Mouse (Mus musculus) gastrocnemius, adult 2 months (tissue): ENCODE data around the gene Sept12. TPM values are rescaled to one million over a fixed set of nuclear protein-coding genes. Genes with fewer than 3 reads are reported as not detected.

ENCODE experiments used
- DNase-seq: peaks from one replicate; pipeline ENCODE4 v3.0.0; 2022
- H3K27ac ChIP-seq: fragments of 200-600 bp; 2 replicates; pipeline ENCODE4 v1.8.1; 2022; ENCODE audit warnings: mild to moderate bottlenecking
- H3K4me3 ChIP-seq: fragments of 200-600 bp; 2 replicates; pipeline ENCODE4 v1.8.1; 2022; ENCODE audit warnings: mild to moderate bottlenecking, moderate library complexity
- CTCF ChIP-seq: fragments of 200-600 bp; IDR thresholded peaks from 2 replicates; pipeline ENCODE4 v1.8.1; 2022; ENCODE audit warnings: antibody characterized with exemption, mild to moderate bottlenecking, moderate library complexity
- intact Hi-C: fragments of 180-260 bp; cut with DNase I; formaldehyde crosslinking; loops from one replicate; pipeline ENCODE4 v1.15.1; 2025
- total RNA-seq, 2 experiments: library from RNA; stranded (reverse); gene quantifications; 2 replicates each; pipeline ENCODE4 v1.2.3; 2021

The Sept12 gene
- total RNA-seq, 2 experiments from 2014 or later: not detected

- intact Hi-C loops: no loop called here
- Histone ChIP-seq H3K27ac (peak overlapping the region; percentile 89; the same call in 1 of the 2 replicates), H3K4me3 (no peak overlapping the region; the same call in none of the 2 replicates)
- no peak for DNase-seq
- TF ChIP-seq CTCF: no peak
These were observed 57.3 kb downstream of the Sept12 start for GRCm38 (mm10) chr16:4940311-4940850.

DNA sequence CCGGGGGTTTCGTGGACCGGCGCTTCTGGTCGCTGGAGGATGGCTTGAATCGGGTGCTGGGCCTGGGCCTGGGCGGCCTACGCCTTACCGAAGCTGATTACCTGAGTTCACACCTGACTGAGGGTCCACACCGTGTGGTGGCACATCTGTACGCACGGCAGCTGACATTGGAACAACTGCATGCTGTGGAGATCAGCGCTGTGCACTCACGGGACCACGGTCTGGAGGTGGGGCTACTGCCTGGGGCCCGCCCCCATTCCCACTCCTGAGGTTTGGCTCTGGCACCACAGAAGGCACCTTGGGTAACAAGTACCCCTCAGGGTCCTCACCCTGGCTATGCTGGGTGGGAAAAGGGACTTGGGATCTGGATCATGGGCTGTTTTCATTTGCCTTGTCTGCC, 58.2 kb downstream of the Sept12 start:
- intact Hi-C loops: no loop called here
- Histone ChIP-seq H3K4me3 (peak overlapping the region; percentile 100), H3K27ac (peak overlapping the region; percentile 89)
- TF ChIP-seq CTCF: no peak
- DNase-seq: peak; percentile 51

GRCm38 (mm10) chr16:4938989-4939388, 58.7 kb downstream of the Sept12 start:
- H3K4me3 ChIP-seq: peak overlapping the region; percentile 100
- DNase-seq: peak; percentile 97
- TF ChIP-seq CTCF: no peak
- peak overlapping the region; percentile 89 for H3K27ac ChIP-seq
- intact Hi-C loops: no loop called here

GRCm38 (mm10) chr16:4938461-4938860, 59.2 kb downstream of the Sept12 start, which contains the start of gene Nudt16l1:
Gene Nudt16l1 (plus strand): TSS chr16:4938761.
- no peak for DNase-seq
- TF ChIP-seq CTCF: no peak
- intact Hi-C loops: no loop called here
- H3K27ac ChIP-seq: peak within 1 kb of the TSS; percentile 89
- peak within 1 kb of the TSS; percentile 100 for H3K4me3 ChIP-seq

DNA sequence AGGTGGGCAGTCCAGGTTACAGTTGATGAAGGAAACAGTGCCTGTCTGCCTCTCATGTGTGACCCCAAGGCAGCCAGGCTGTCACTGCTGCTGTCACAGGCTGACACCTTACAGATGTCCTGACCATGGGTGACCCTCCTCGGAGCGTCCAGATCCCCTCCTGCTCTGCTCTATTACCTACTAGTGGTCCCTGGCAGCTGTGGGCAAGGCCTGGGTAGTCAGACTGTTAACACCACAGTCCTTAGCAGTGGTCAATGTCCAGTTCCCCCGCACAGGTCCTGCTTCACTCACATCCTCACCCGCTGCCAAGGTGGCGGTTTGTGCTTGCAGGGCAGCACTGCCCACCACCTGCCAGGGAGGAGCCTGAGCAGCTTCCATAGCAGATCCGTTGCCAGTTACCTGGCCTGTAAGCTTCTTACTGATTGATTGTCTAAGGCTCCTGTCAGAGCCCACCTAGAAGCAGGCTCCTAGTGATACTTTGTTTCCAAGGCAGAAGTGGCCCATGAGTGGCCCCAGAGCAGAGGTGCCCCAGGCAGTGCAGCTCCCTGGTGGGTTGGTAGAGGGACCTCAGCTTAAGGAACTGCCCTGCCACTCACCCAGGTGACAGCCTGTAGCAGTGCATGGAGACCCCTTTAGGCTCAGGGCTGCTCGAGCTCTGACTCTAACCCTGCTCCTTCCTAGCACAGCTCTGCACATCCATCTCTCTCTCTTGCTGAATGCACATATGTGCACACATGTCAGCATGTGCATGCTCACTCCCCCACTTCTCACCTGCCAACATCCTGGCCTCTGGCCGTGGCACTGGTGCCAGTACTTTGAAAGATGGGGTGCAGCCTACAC, 60.1 kb downstream of the Sept12 start:
- DNase-seq: no peak
- no peak for TF ChIP-seq CTCF
- Histone ChIP-seq H3K4me3 (no peak overlapping the region), H3K27ac (no peak overlapping the region)
- intact Hi-C loops: no loop called here

Other genes with a start within 250 kb of the Sept12 start
- 10 to 100 TPM; 69.3 to 82.9 TPM for gene Cdip1, start 207.6 kb downstream of the Sept12 start, total RNA-seq
- not detected for gene 4930562C15Rik, start 162.4 kb downstream of the Sept12 start, total RNA-seq
- 10 to 100 TPM; 30.3 to 44.8 TPM for gene Ubald1, start 117.5 kb downstream of the Sept12 start, total RNA-seq
- 10 to 100 TPM; 53.5 to 66.1 TPM for gene Mgrn1, start 111.6 kb downstream of the Sept12 start, total RNA-seq
- 10 to 100 TPM; 10.5 to 13.7 TPM for gene Nudt16l1, start 59.1 kb downstream of the Sept12 start, total RNA-seq
- 10 to 100 TPM; 12.8 to 16.7 TPM for gene Anks3, start 33.6 kb downstream of the Sept12 start, total RNA-seq
- not detected for gene Smim22, start 9.4 kb upstream of the Sept12 start, total RNA-seq
- 1 to 10 TPM; 5.2 to 7.4 TPM for gene Rogdi, start 15.7 kb upstream of the Sept12 start, total RNA-seq
- 10 to 100 TPM; 33.1 to 33.7 TPM for gene Glyr1, start 52.0 kb upstream of the Sept12 start, total RNA-seq
- gene Ubn1, start 52.2 kb upstream of the Sept12 start, total RNA-seq: 10 to 100 TPM; 24.7 to 25.4 TPM
- gene Ppl, start 134.6 kb upstream of the Sept12 start, total RNA-seq: 1 to 10 TPM; 2.5 to 3.7 TPM
- 10 to 100 TPM in 1 of 2 experiments, 1 to 10 TPM in 1; 7.6 to 16.1 TPM for gene Sec14l5, start 149.3 kb upstream of the Sept12 start, total RNA-seq
- gene Nagpa, start 206.2 kb upstream of the Sept12 start, total RNA-seq: 1 to 10 TPM; 5.6 to 6.7 TPM
- gene AU021092, start 224.4 kb upstream of the Sept12 start, total RNA-seq: 1 to 10 TPM; 3.2 to 3.6 TPM
- 10 to 100 TPM; 10.0 to 10.4 TPM for gene Alg1, start 235.8 kb upstream of the Sept12 start, total RNA-seq